Mouse (Mus musculus) gastrocnemius, adult 8-10 months (tissue): ENCODE results near the gene Naaa. TPM values are rescaled to one million over a fixed set of nuclear protein-coding genes. Genes with fewer than 3 reads are reported as not detected.
A peak's percentile ranks its signal among the peaks of the same experiment; 100 is the strongest.

Source experiments
- DNase-seq, 2 experiments: peaks; one replicate each; pipeline ENCODE4 v3.0.0; 2022; ENCODE audit warnings: low spot score in 2 of 2
- total RNA-seq, 4 experiments: library from RNA; stranded (reverse); gene quantifications; 2 replicates each; pipeline ENCODE4 v1.2.4; 2022

The Naaa gene
- total RNA-seq, 4 experiments from 2014 or later = 4.7 to 6.2 (median 5.6) TPM

GRCm38 (mm10) chr5:92263761-92264359 lies 14.1 kb downstream of the Naaa start:
- no peak for DNase-seq

- no peak for DNase-seq
These were observed 15.3 kb downstream of the Naaa start for GRCm38 (mm10) chr5:92262646-92263045.

DNA sequence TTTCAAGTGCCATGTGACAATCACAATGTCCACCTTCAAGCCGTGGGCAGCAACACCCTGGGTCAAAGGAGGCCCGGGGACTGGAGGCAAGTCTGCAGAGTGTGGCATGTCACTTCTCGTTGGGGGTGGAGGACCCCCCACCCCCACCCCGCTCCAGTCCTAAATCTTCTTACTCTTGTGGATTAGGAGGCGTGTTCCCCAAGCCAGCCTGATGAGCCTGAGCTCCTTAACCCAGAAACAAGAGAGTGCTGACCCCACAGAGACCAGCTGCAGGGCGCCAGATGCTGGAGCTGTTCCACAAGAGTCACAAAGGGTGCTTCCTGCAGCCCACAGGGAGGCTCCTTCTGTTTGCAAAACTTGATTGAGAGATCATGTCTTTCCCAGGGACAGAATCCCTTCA lies 21.8 kb downstream of the Naaa start, which contains the start of gene Ppef2:
Gene Ppef2, minus strand, starts transcription at position 61 of the 400 bp plus-strand sequence.
- no peak for DNase-seq

- no peak for DNase-seq
These were observed 23.5 kb downstream of the Naaa start for GRCm38 (mm10) chr5:92254476-92254875.

DNA sequence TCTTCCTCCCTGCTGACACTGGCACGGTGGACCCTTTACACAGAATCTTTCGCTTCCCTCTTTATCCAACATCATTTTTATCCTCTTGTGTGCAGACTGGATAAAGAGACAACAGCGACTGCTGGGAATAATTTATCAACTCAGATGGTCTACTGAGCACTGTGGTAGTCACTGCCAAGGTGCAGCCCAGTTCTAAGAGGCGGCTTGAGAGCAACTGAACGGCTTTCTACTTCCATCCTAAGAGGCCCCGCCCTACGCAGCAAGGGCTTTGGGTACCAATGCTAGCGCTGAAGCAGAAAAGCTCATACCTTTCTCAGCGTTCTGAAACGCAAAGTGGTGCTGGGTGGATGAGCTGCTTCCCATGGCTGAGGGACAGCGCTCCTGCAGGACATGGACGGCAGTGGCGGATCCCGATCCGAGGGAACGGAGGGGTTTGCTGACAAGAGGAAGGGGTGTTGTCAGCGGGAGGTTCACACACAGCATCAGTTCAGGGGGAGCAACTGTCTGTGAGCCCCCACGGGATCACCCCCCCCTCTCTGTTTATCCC lies 25.1 kb downstream of the Naaa start:
- DNase-seq = no peak

DNA sequence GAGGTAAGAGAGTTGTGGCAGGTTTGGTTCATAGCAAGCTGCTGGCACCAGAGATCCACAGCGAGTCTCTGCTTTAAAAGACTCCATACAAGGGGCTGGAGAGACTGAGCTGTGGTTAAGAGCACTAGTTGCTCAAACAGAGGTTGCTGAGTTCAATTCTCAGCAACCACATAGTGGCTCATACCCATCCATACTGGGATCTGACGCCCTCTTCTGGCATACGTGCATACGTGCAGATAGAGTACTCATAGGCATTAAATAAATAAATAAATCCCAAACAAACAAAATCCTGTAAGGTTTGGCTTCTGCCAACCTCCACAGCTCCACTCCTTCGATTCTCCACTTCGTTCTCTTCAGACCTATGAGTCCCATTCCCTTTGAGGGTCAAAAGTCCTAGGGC lies 25.9 kb downstream of the Naaa start:
- no peak for DNase-seq

GRCm38 (mm10) chr5:92248614-92249013 lies 29.4 kb downstream of the Naaa start:
- DNase-seq = no peak

DNA sequence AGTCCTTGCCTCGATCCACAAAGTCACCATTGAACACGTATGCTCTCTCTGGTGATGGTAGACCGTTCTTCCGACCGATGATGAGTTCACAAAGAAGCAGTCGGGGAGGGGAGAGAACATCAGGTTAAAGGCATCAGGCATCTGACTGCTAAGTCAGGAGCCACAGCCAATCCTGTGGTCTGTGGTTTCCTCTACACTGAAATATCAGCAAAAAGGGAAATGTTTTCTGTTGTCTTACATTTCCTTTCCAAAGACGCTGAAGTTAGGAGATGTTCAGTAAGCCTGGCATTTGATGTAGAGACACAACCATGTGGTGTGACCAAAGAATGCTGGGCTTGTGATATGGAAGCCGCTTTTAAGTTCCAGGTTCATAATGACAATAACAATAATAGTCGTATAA lies 32.5 kb downstream of the Naaa start:
- no peak for DNase-seq

DNA sequence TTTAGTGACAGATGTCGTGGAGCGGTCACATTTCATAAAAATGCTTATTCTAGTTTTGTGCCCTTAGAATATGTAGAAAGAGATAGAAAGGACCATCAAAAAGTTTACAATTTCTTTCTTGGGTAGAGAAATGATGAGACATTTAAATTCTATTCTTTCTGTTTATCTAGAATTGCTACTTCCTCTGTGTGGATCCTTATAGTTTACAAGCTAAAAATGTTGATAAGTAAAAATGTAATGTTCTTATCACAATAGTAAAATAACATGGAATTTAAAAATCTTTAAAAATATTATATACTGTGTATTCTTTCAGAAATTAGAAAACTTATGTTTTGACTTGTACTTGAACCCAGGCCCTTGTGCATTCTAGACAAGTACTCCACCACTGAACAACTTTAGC lies 33.1 kb downstream of the Naaa start:
- DNase-seq = no peak

GRCm38 (mm10) chr5:92240769-92241168 lies 37.2 kb downstream of the Naaa start:
- DNase-seq = no peak

DNA sequence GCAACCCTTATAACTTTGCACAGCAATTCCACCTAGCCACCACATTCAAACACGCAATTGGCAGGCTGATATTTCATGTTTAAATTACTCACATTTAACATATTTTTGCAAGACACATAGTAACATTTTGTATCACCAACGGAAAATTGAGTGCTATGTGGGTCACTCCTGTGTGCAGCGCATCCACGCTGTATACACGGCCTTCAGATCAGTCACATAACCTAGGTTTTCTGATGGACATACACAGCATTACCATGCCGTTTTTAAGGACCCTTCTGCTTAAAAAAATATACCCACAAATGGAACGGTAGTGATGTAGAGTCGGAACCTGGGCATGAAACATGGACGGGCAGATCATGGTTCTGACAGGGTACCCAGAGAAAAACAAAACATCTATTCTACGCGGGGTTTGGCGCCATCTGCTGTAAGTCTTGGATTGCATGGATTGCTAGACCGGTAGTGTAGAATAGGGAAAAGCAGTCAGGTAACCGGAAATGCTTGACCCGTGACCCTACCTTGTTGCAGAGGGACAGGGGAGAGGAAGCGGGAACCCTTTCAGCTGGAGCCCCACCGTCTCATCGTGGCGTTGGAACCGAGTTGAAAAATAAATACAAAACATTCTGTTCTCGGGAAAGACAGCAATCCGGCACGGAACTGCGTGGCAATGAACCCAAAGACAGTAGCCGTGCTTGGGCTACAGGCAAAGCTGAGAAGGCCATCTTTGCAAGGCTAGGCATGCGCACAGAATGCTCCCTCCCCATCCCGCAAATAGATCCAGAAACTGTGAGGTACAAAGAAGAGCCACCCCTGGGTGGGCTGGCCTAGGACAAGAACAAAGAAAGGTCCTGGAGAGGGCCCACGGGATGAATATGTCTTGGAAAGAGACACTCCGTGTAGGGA lies 38.4 kb downstream of the Naaa start:
- DNase-seq = peak; percentile 22 to 24

DNA sequence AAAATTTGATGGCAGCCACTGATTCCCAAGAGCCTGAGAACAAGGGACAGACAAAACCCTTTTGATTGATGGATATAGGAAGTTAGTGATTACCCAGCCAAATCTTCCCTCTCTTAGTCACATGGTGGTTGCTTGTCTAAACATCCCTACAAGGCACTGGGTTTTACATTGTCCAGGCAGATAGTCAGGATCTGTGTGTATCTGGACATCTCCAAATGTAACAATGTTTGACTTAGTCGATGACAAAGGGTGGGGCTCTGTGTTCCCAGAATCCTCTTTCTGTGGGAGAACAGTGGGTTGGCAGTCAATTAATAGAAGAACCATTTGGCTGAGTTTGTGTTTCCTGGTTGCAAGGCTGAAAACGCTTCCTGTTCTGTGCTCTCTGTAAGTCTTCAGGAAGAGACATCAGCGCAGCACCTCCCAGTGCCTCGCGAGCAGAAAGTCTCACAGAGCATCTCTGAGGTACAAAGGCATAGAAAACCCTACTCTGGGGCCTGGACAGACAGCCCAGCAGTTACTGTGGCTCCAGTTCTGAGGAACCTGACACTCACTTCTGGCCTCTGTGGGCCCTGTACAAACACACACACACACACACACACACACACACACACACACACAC lies 42.9 kb downstream of the Naaa start:
- no peak for DNase-seq

- no peak for DNase-seq
These were observed 44.6 kb downstream of the Naaa start for GRCm38 (mm10) chr5:92233366-92233765.

DNA sequence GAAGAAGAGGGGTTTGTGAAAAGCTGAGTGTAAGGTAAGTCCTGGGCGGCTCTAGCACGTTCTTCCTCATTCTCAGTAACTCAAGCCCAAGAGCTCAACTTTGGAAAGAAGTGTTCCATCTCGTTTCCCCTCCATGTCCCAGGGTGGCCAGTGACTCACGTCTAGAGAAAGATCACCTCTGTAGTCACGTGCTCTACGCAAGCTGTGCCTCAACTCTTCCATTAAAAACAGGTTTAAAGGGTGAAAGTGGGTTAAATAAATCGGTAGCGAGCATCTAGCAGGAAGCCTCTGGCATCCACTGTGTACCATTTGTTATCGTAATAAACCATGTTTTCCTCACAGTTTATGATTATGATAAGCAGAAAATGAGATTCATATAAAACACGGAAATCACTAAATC lies 46.1 kb downstream of the Naaa start:
- no peak for DNase-seq

DNA sequence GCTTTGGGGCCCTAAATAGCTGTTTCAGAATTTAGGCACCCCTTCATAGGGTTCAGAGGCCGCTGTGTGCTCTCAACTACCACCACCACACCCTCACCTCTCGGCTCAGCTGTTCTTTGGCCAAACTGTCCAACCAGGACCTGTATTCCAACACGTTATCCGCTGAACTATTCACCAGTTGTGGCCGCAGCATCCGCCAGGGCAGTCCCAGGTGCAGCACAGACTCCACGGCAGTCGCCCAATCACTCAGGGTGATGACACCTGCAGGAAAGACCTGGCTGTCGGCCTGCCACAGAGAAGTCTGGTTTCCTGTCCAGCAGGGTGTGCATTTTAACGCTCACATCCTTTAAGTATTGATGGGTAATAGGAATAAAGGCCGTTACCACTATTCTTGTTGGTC lies 47.7 kb downstream of the Naaa start:
- no peak for DNase-seq

DNA sequence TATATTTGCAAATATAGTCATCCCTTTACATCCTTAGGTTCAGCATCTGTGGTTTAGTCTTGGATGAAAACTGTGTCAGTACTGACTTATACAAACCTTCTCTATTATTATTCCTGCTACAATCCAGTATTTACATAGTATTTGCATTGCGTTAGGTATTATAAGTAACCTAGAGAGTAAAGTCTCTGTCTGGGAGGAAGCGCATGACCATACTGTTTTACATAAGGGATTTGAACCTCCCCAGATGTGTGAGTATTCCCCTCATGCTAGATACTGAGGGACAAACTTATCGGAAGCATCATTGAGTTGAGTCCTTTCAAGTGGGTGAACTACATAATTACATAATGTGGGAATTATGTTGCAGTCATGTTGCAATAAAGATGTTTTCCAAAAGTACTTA lies 48.5 kb downstream of the Naaa start:
- DNase-seq = no peak

DNA sequence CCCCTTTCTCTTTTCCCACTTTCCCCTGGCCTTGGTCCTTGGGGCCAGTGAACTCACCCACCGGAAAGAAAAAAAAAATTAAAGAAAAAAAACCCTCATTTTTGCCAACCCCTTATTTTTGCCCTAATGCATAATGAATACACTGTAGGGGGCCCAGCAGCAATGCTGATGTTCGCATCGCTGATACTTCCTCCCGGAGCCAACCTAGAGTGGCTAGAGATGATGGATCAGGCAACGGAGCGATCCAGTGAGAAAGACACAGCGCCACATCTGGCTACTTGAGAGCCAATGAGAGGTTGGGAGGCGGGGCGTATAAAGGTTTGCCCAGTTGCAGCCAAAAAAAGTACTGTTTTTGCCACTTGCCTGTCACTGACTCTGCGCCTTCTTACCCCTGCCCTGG lies 49.2 kb downstream of the Naaa start:
- no peak for DNase-seq

DNA sequence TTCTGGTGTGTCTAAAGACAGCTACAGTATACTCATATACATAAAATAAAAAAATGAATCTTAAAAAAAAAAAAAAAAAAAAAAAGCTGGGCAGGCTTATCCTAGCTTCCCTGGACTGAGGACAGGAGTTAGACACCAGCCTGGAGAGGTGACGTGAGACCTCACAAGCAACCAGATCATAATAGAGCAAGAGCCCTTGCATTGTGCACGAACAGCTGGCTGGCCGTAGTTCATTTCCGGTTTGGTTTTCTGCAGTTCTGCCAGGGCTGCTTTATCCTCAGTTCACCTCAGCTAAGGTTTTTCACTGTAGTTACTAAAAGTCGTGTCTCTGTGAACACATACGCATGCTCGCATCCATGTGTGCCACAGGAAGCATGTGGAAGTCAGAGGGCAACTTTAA lies 50.2 kb downstream of the Naaa start:
- no peak for DNase-seq

DNA sequence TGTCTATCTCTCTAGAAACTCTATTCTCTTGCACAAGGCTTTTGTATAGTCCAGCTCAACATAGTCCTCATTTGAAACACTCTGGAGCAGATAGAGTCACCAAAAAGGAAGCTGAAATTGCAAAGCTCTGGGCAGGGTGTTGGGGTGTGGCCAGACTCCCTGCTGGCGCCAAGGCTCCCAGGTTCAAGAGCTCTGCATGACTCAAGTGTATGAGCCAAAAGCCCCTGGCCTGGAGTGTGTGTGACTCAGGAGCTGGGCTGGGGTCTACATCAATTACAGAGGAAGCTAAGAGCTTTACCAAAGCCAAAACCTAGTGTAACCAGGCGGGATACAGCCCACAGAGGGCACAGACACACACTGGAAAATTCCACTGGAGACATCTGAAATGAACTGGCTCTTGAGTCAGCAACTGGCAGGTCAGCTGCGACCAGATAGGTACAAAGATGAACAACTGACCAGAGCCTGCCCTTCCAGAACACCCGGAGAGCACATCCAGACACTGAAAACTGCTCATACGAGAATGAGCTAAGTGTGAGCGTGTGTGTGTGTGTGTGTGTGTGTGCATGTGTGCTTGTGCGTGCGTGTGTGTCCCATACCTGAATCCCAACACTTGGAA lies 57.6 kb downstream of the Naaa start:
- no peak for DNase-seq

GRCm38 (mm10) chr5:92219826-92220225 lies 58.1 kb downstream of the Naaa start:
- no peak for DNase-seq

DNA sequence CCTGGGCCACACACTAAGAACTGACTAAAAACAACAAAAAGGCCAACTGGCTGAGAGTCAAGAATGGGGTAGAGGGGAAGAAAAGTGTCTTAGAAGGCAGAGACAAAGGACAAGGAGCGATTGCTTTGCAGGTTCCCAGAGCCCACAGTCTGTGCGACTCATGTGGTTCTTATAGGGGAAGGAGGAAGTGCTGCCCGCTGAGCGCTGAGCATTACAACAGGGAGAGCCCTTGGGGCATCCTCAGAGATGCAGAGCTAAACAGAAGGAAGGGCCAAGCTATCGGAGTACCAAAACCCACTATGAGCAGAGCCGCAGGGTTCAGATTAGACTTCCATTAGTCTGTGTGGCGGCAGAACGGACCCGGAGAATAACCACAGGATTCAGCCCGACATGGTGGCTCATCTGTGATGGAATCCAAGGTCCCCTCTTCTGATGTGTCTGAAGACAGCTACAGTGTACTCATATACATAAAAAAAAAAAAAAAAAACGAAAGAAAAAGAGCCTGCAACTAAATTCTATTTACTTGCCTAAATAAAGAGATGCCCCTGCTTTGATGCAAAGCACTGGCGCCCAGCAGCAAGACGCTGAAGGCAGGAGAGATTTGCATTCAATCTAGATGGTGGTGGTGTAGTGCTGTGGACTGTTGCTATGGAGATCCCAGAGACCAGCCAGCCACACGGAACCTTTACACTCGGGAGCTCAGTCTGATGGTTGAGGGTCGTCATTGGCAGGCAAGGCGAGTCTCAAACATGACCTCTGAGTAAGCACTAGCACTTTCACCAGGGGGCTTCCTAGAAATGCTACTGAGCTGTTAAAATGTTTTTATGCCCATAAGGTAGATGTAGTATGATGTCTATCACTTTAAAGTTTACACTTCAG lies 58.8 kb downstream of the Naaa start:
- no peak for DNase-seq
